Mouse (Mus musculus): Measurements from ENCODE around the gene Rnls.

Gene Rnls

DNA sequence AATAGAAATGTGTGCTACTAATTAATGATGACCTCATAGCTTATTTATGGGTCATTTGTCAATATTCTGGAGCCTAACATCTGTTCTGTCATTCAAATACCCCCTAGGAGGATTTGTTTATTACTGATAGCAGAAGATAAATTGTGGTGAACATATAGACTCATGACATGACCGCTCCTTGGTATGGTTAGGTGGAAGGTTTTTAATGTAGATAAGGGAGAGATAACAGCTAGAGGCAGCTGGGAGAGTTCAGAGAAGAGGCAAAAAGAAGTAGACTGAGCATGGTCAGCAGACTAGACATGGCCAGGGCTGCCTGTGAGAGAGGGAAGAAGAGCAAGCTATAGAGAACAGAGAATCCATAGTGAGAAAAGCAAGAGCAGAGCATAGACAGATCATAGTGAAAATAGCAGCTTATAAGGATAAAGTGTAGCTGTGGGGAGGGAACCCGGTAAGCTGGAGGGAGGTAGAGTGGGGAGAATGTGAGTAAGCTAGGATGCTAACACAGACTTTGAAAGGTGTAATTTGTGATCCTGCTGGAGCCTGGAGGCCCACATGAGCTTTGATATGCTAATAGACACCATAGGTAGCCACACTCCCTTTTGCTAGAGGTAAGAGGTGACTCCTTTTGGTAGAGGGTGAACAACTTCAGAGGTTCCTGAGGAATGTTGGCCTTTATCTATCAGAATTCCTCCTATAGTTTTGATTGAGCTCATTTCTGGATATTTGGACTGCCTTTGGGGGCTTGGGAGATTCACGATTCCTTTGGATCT, 127.7 kb downstream of the Rnls start:
- no peak for DNase-seq (ENCODE audit: low spot score in 2 of 2)

- no peak for DNase-seq (ENCODE audit: low spot score in 2 of 2)
Measured at GRCm38 (mm10) chr19:33262421-33262820, 129.7 kb downstream of the Rnls start.

GRCm38 (mm10) chr19:33259164-33259563, 132.9 kb downstream of the Rnls start:
- no peak for DNase-seq (ENCODE audit: low spot score in 2 of 2)

- no peak for DNase-seq (ENCODE audit: low spot score in 2 of 2)
Measured at GRCm38 (mm10) chr19:33253893-33254292, 138.2 kb downstream of the Rnls start.

DNA sequence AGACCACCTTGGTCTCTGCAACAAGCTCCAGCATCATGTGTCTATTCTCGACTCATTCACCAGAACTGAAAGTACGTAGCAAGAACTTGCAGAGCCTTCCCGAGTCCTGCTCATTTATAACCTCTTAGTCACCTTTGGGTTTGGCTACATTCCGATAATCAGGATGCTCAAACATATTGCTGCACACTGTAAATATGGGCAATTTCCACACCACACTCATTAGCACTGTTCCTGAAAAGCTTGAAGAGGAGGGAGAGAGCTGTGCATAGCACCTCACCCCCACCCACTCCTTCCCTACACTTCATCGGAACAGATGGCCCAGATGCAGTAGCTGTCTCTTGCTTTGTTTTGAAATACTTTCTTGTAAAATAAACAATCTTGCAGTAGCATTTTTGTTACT, 139.9 kb downstream of the Rnls start:
- DNase-seq (ENCODE audit: low spot score in 2 of 2) = peak; percentile 53 to 66

DNA sequence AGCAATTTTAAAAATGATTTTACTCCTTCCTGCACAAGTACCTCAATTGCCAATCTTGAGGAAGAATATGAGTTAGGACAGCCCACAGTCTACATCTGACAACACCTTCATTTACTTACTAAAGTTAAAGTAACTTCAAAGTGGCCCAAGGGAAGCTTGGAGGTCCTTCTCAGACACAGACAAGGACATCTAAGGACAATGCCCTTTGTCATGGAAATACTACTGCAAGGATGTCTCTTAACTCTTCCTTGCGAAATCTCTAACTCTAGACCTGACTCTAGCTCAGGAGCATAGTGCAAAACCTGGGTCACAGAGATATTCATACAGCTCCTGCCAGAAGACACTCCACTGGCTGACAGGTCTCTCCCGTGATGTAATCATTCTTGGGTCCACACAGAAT, 147.9 kb downstream of the Rnls start:
- no peak for DNase-seq (ENCODE audit: low spot score in 2 of 2)

DNA sequence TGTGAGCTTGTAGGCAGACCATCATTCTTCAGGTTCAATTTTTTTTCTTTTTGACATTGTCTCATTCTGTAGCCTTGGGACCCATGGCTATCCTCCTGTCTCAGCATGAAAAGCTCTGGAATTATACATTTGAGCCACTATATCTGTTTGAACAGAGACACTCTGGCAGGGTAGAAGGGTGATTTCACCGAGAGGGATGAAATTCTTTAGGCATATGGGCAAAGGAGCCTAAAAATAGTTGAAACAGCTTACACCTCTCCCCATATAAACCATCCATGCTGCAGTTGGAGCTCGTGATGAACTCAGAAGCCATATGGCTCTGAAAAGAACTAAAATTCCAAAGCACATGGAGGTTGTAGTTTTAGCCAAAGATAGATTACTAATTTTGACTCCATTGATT, 151.7 kb downstream of the Rnls start:
- peak in 1 of 2 experiments; percentile 34 for DNase-seq (ENCODE audit: low spot score in 2 of 2)

- DNase-seq (ENCODE audit: low spot score in 2 of 2) = no peak
Measured at GRCm38 (mm10) chr19:33232902-33233301, 159.2 kb downstream of the Rnls start.

- DNase-seq (ENCODE audit: low spot score in 2 of 2) = no peak
Measured at GRCm38 (mm10) chr19:33231303-33231702, 160.8 kb downstream of the Rnls start.

DNA sequence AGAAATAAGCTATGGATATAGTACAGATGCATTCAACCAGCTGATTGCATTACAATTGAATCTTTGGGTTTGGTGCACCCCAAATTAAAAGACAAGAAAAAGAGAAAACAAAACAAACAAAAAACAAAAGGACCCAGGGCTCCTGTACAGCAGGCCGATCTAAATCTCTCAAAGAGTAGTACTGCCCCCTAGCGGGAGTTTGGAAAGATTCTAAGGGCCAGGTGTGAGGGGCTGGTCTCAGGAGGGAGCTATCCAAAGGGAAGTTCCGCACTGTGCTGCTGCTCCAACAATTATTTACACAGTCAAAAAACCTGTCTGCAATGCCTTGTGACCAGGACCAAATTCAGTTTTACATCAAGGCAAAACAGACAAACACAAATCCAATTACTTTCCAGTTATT, 165.1 kb downstream of the Rnls start:
- DNase-seq (ENCODE audit: low spot score in 2 of 2) = peak in 1 of 2 experiments; percentile 47

DNA sequence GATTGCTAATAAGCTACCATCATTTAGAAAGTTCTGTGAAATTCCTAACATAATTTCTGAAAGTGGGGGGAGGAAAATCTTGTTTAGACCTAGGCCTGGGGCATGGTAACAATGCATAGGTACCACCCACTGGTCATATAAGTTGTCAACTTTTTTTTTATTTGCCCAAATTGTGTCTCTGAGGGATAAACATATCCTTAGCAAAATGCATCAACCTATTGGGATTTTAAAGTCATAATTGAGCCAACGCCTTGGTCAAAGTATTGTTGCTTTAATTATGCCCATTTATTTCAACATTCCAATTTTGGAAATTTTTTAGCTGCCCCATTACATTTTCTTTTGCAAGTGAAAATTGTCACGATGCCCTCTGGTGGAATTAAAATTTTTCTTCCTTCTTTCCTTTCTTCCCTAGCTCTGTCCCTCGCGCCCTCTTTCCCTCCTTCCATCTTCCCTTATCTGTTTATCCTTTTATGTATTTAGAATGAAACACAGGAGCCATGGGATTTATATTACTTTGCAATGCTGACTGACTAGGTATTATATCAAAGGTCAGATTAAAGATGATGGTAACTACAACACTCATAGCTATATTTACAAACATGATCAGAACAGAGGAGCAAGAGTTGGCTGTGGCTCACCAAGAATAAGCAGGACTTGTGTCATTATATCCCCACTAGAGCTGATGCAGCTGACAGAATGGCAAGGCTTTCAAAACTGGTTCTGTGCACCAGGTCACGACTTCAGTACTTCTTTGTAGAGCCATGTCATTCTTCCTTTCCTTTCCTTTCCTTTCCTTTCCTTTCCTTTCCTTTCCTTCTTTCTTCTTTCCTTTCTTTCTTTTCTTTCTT, 166.0 kb downstream of the Rnls start:
- DNase-seq (ENCODE audit: low spot score in 2 of 2) = no peak

DNA sequence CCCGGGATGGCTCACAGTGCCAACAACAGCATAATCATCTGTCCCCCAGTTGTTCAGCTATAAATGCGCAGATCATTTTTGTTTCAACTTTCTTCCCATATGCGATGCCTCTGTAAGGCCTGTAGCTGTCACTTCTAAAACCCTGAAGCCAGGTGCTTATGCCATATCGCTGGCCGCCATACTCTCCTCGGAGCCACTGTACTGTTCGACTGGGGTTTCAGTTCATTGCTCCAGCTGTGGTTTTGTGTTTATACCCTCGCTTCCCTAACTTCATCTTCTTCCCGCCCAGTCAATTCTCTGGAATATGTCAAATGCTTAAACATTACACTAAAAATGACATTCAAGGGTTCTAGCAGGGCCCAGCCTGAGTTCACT, 167.1 kb downstream of the Rnls start:
- no peak for DNase-seq (ENCODE audit: low spot score in 2 of 2)

- DNase-seq (ENCODE audit: low spot score in 2 of 2) = peak; percentile 75 to 89
Measured at GRCm38 (mm10) chr19:33224181-33225001, 167.7 kb downstream of the Rnls start.

DNA sequence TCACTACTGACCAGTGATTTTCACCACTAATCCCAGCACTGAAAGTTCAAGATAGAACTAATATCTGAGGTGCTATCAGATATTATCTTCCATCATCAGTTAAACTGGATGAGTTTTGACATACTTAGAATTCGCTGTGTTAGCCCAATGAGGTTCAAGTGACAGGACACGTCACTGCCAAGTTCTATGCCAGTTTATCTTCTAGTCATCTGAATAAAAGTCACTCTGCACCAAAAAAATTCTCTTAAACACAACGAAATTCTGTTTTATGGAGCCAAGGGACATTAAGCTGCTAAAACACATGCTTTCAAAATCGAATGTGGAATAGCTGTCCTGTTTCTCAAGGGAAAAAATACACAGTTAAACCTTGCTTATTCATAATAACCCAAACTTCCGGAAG, 168.3 kb downstream of the Rnls start:
- no peak for DNase-seq (ENCODE audit: low spot score in 2 of 2)

- DNase-seq (ENCODE audit: low spot score in 2 of 2) = no peak
Measured at GRCm38 (mm10) chr19:33223276-33223675, 168.8 kb downstream of the Rnls start.

GRCm38 (mm10) chr19:33222595-33223223, 169.4 kb downstream of the Rnls start:
- no peak for DNase-seq (ENCODE audit: low spot score in 2 of 2)

DNA sequence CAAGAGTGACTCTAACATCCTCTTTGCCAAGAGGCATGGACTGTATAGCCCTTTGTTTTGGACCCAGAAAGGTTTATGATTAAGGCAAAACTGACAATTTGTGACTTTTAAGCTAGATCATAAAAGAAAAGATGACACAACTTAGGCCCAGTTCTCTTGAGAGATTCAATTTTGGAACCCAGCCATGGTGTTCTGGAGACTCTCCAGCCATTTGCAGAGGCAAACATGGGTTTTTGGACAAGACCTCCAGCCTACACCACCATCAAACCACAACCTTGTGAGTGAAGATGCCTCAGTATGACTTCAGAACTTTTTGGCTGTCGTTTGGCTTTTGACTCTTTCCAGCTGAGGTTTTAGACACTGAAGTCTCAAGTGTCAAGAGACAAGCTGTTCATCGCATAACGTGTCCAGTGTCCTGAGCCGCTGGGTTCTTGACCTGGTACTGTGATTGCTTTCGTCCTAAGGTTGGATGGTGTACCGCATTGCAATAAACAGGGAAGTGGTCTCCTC, 174.2 kb downstream of the Rnls start:
- DNase-seq (ENCODE audit: low spot score in 2 of 2) = no peak

GRCm38 (mm10) chr19:33209709-33210108, 182.4 kb downstream of the Rnls start:
- DNase-seq (ENCODE audit: low spot score in 2 of 2) = no peak

DNA sequence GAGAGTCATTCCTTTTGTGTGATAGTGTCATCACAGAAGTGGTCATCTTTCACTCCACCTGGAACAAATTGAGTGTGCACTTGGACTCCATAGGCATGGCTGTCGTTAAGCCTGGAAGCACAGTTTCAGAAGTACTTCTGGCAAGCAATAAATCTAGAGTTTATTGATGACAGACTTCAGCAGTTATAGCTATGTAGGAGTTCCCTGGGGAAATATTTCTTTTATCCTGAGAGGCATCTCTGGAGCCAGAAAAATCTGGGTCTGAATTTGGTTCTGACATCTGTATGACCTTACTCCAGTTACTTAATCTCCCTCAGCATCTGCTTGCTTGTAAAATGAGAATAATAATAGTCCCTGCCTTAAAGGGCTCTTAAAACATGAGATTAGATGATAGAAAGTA, 184.1 kb downstream of the Rnls start:
- DNase-seq (ENCODE audit: low spot score in 2 of 2) = no peak

- no peak for DNase-seq (ENCODE audit: low spot score in 2 of 2)
Measured at GRCm38 (mm10) chr19:33205389-33205788, 186.7 kb downstream of the Rnls start.

- no peak for DNase-seq (ENCODE audit: low spot score in 2 of 2)
Measured at GRCm38 (mm10) chr19:33202422-33202821, 189.7 kb downstream of the Rnls start.
